Mouse (Mus musculus): ENCODE results near the gene Serpinb6b. TPM values are rescaled to one million over a fixed set of nuclear protein-coding genes. Genes with fewer than 3 reads are reported as not detected.
"Not testable (repeated sequence)": the region's sequence is repeated elsewhere in the genome, so short reads cannot be mapped to it uniquely, and the experiment has no call there.

Serpinb6b gene
- 4.5 and 4.8 TPM in 2 replicates for polyA plus RNA-seq (2015; fragmentation: Nextera tagmentation; extraction: Ambion mirVana)

GRCm38 (mm10) chr13:32964989-32965811, at the start of gene Serpinb6b:
Serpinb6b (plus strand) TSS chr13:32965209.
- Histone ChIP-seq H3K4me3 (replicated peaks; ENCODE audit: low read length) (peak within 1 kb of the TSS; percentile 40), H3K9me3 (replicated peaks; ENCODE audit: control insufficient read depth, low read length) (no peaks in the 10 kb centered on the region), H3K9ac (ENCODE audit: low read length) (peak within 1 kb of the TSS; percentile 64), H3K27ac (ENCODE audit: low read length) (no peak within 1 kb of the TSS), H3K4me1 (ENCODE audit: control insufficient read depth, insufficient read depth, low read length) (peaks cover 7% of the 10 kb centered on the region; the same call in 1 of the 2 replicates), H3K36me3 (ENCODE audit: control insufficient read depth, insufficient read depth, low read length) (no peaks in the 10 kb centered on the region), H3K27me3 (ENCODE audit: control insufficient read depth, insufficient read depth, low read length) (no peaks in the 10 kb centered on the region), H3K4me2 (ENCODE audit: low read depth, low read length) (peak within 1 kb of the TSS; percentile 58)
- ATAC-seq (ENCODE audit: insufficient read depth, low FRiP score): peak; percentile 38; the same call in 1 of the 2 replicates
- 33% methylated on average over 16 of the region's 16 CpGs for WGBS

- Histone ChIP-seq H3K36me3 (ENCODE audit: control insufficient read depth, insufficient read depth, low read length) (no peaks in the 10 kb centered on the region), H3K9ac (ENCODE audit: low read length) (no peak overlapping the region), H3K9me3 (replicated peaks; ENCODE audit: control insufficient read depth, low read length) (no peaks in the 10 kb centered on the region), H3K4me2 (ENCODE audit: low read depth, low read length) (no peak overlapping the region), H3K4me1 (ENCODE audit: control insufficient read depth, insufficient read depth, low read length) (no peaks in the 10 kb centered on the region; the same call in 1 of the 2 replicates), H3K27me3 (ENCODE audit: control insufficient read depth, insufficient read depth, low read length) (no peaks in the 10 kb centered on the region), H3K27ac (ENCODE audit: low read length) (no peak overlapping the region), H3K4me3 (replicated peaks; ENCODE audit: low read length) (no peak overlapping the region)
- no peak for ATAC-seq (ENCODE audit: insufficient read depth, low FRiP score)
Measured at GRCm38 (mm10) chr13:32922622-32923021, 42.4 kb upstream of the Serpinb6b start.

DNA sequence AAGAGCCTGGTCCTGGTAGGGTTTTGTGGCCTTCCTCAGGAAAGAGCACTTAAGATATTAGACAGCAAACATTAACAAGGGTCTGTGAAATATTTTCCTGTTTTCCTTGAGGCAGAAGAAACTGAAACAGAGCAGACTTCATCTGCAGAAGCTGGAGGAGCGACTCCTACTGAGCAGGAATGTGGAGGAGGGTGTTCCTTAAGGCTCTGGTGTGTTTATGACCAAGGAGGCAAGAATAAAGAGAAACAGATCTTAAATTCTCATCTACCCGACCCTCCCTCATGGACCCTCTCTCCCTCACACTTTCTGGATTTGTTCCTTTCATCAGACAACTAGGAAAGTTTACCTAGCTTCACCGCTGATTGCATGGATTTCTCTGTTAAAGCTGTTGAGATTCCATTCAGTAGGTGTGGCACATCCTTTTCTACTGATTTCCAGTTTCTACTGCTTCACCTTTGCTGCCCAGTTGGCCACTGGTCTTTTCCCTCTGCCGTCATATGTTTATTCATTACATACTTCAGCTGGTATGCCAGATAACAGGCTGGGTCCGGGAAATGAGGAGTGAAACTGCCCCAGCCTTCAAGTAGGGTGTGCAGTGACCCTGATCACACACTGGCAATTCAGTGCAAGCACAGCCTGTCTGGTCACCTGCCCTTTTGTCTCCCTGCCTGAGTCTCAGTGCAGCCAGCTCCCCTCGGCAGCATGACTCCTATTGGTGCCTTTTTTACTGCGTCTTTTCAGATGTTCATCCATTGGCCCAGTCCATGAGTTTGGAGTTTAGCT, 40.2 kb upstream of the Serpinb6b start:
- Histone ChIP-seq H3K9me3 (replicated peaks; ENCODE audit: control insufficient read depth, low read length) (no peaks in the 10 kb centered on the region), H3K27ac (ENCODE audit: low read length) (peak overlapping the region; percentile 43), H3K4me3 (replicated peaks; ENCODE audit: low read length) (no peak overlapping the region), H3K4me2 (ENCODE audit: low read depth, low read length) (no peak overlapping the region), H3K9ac (ENCODE audit: low read length) (no peak overlapping the region), H3K27me3 (ENCODE audit: control insufficient read depth, insufficient read depth, low read length) (no peaks in the 10 kb centered on the region), H3K36me3 (ENCODE audit: control insufficient read depth, insufficient read depth, low read length) (no peaks in the 10 kb centered on the region), H3K4me1 (ENCODE audit: control insufficient read depth, insufficient read depth, low read length) (no peaks in the 10 kb centered on the region; the same call in 1 of the 2 replicates)
- 32% methylated on average over 7 of the region's 7 CpGs for WGBS
- peak; percentile 90 for ATAC-seq (ENCODE audit: insufficient read depth, low FRiP score)

GRCm38 (mm10) chr13:32926661-32927060, 38.3 kb upstream of the Serpinb6b start:
- ATAC-seq (ENCODE audit: insufficient read depth, low FRiP score): no peak
- Histone ChIP-seq H3K27ac (ENCODE audit: low read length) (no peak overlapping the region), H3K9ac (ENCODE audit: low read length) (no peak overlapping the region), H3K9me3 (replicated peaks; ENCODE audit: control insufficient read depth, low read length) (no peaks in the 10 kb centered on the region), H3K36me3 (ENCODE audit: control insufficient read depth, insufficient read depth, low read length) (no peaks in the 10 kb centered on the region), H3K4me2 (ENCODE audit: low read depth, low read length) (no peak overlapping the region), H3K4me3 (replicated peaks; ENCODE audit: low read length) (no peak overlapping the region), H3K4me1 (ENCODE audit: control insufficient read depth, insufficient read depth, low read length) (no peaks in the 10 kb centered on the region; the same call in 1 of the 2 replicates), H3K27me3 (ENCODE audit: control insufficient read depth, insufficient read depth, low read length) (no peaks in the 10 kb centered on the region)
- 66% methylated on average over 2 of the region's 2 CpGs for WGBS

DNA sequence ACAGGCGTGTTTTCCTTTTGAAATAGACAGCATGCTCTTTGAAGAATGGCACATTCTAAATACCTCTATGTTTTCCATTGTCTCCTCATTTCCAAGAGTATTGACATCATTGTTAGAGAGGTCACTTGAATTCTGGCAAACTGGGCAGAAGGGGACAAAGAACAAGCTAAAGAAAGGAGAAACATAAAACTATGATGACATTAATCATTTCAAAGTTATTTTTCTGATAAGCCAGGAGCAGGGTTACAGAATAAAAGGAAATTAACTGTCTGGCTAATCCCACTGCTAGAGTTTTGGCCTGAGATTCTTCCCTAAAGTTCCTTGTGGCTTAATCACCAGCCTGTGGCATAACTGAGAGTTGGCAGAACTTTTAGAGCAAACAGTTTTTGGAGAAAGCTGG, 37.8 kb upstream of the Serpinb6b start:
- Histone ChIP-seq H3K27ac (ENCODE audit: low read length) (no peak overlapping the region), H3K36me3 (ENCODE audit: control insufficient read depth, insufficient read depth, low read length) (no peaks in the 10 kb centered on the region), H3K27me3 (ENCODE audit: control insufficient read depth, insufficient read depth, low read length) (no peaks in the 10 kb centered on the region), H3K4me1 (ENCODE audit: control insufficient read depth, insufficient read depth, low read length) (no peaks in the 10 kb centered on the region; the same call in 1 of the 2 replicates), H3K9ac (ENCODE audit: low read length) (no peak overlapping the region), H3K4me2 (ENCODE audit: low read depth, low read length) (no peak overlapping the region), H3K9me3 (replicated peaks; ENCODE audit: control insufficient read depth, low read length) (no peaks in the 10 kb centered on the region), H3K4me3 (replicated peaks; ENCODE audit: low read length) (no peak overlapping the region)
- ATAC-seq (ENCODE audit: insufficient read depth, low FRiP score): no peak
- WGBS: 74% methylated on average over 1 of the region's 1 CpGs

GRCm38 (mm10) chr13:32929107-32929750, 35.8 kb upstream of the Serpinb6b start:
- no peak; the same call in 1 of the 2 replicates for ATAC-seq (ENCODE audit: insufficient read depth, low FRiP score)
- Histone ChIP-seq H3K27ac (ENCODE audit: low read length) (peak overlapping the region; percentile 55), H3K9me3 (replicated peaks; ENCODE audit: control insufficient read depth, low read length) (no peaks in the 10 kb centered on the region), H3K27me3 (ENCODE audit: control insufficient read depth, insufficient read depth, low read length) (no peaks in the 10 kb centered on the region), H3K36me3 (ENCODE audit: control insufficient read depth, insufficient read depth, low read length) (no peaks in the 10 kb centered on the region), H3K9ac (ENCODE audit: low read length) (no peak overlapping the region), H3K4me2 (ENCODE audit: low read depth, low read length) (no peak overlapping the region), H3K4me1 (ENCODE audit: control insufficient read depth, insufficient read depth, low read length) (no peaks in the 10 kb centered on the region; the same call in 1 of the 2 replicates), H3K4me3 (replicated peaks; ENCODE audit: low read length) (no peak overlapping the region)
- 42% methylated on average over 2 of the region's 2 CpGs for WGBS

- H3K27me3 ChIP-seq (ENCODE audit: control insufficient read depth, insufficient read depth, low read length): no peaks in the 10 kb centered on the region
- no peaks in the 10 kb centered on the region for H3K36me3 ChIP-seq (ENCODE audit: control insufficient read depth, insufficient read depth, low read length)
- no peak overlapping the region for H3K27ac ChIP-seq (ENCODE audit: low read length)
- no peaks in the 10 kb centered on the region for H3K4me1 ChIP-seq (ENCODE audit: control insufficient read depth, insufficient read depth, low read length)
- WGBS: 16% methylated on average over 1 of the region's 1 CpGs
- H3K4me3 ChIP-seq (replicated peaks; ENCODE audit: low read length): no peak overlapping the region
- no peak for ATAC-seq (ENCODE audit: insufficient read depth, low FRiP score)
- no peak overlapping the region for H3K9ac ChIP-seq (ENCODE audit: low read length)
- no peak overlapping the region for H3K4me2 ChIP-seq (ENCODE audit: low read depth, low read length)
- H3K9me3 ChIP-seq (replicated peaks; ENCODE audit: control insufficient read depth, low read length): no peaks in the 10 kb centered on the region
Measured at GRCm38 (mm10) chr13:32934706-32935381, 30.2 kb upstream of the Serpinb6b start.

DNA sequence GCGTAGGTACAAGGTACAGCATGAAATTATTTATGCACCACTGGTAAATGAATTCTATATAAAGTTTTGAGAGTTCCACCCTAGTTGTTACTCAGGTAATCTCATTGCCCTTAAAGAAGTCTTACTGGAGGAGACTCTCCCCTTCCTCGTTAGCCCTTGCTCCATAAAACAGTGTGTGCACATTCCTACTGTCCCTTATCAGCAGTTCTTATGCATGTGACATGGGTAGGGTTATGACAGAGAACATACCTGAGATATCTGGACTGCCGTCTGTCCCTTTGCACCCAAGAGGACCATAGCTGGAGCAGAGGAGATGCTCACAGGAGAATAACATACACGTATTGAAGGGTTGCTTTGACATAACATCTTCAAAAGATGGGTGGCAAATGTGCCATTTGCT, 26.7 kb upstream of the Serpinb6b start:
- 71% methylated on average over 4 of the region's 4 CpGs for WGBS
- not testable (repeated sequence) for H3K36me3 ChIP-seq (ENCODE audit: control insufficient read depth, insufficient read depth, low read length); H3K27ac ChIP-seq (ENCODE audit: low read length); H3K4me3 ChIP-seq (replicated peaks; ENCODE audit: low read length); ATAC-seq (ENCODE audit: insufficient read depth, low FRiP score); H3K9me3 ChIP-seq (replicated peaks; ENCODE audit: control insufficient read depth, low read length); H3K4me1 ChIP-seq (ENCODE audit: control insufficient read depth, insufficient read depth, low read length); H3K4me2 ChIP-seq (ENCODE audit: low read depth, low read length); H3K9ac ChIP-seq (ENCODE audit: low read length); H3K27me3 ChIP-seq (ENCODE audit: control insufficient read depth, insufficient read depth, low read length)

All from stomach, embryonic 16.5 days (tissue).